8 mouse cellular contexts compared by ENCODE assay signal in the genomic region with DNA sequence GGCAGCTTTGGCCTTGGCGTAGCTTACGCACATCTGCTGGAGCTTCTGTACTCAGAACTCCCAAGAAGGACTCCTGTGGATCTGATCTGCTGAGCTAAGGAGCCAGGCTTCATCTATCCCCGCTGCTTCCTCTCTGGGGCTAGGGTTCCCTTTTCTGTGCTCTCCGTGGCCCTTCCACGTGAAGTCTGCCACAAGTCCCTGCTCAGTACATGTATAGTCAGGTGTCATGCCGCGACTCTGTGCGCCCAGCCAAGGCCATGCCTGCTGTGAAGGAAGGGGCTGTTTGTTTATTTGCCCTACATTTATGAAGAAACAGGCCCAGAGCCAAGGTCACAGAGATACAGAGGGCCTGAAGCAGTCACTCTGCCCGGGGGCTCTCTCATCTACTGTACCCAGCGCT. TPM values are rescaled to one million over a fixed set of nuclear protein-coding genes. Genes with fewer than 3 reads are reported as not detected.
DNase-seq lines count a peak whose midpoint lies in the region; ATAC-seq and TF ChIP-seq lines count a peak whose summit lies in the region.

No protein-coding gene starts in this region.

- WGBS in forebrain, embryonic 13.5 days = 48% methylated on average over 10 of the region's 10 CpGs
- WGBS in forebrain, postnatal 0 days = 44% methylated on average over 10 of the region's 10 CpGs
- 42% methylated on average over 10 of the region's 10 CpGs for WGBS in lung, embryonic 15.5 days
- 40% methylated on average over 10 of the region's 10 CpGs for WGBS in liver, embryonic 15.5 days (ENCODE audit: insufficient replicate concordance)

- peaks cover 82% of the 10 kb centered on the region for H3K27me3 ChIP-seq in forebrain, embryonic 13.5 days
- no peaks in the 10 kb centered on the region; the same call in 1 of the 2 replicates for H3K27me3 ChIP-seq in forebrain, postnatal 0 days (ENCODE audit: insufficient read depth, low read length)
- H3K27me3 ChIP-seq in lung, embryonic 15.5 days = peaks cover 20% of the 10 kb centered on the region
- peaks cover 77% of the 10 kb centered on the region for H3K27me3 ChIP-seq in liver, embryonic 15.5 days

- no peak for TF ChIP-seq CTCF in forebrain, postnatal 0 days (IDR thresholded peaks at IDR 0.05; ENCODE audit: low read depth)

- ATAC-seq in forebrain, embryonic 13.5 days = no peak
- no peak for ATAC-seq in forebrain, postnatal 0 days
- ATAC-seq in lung, embryonic 15.5 days (ENCODE audit: borderline replicate concordance, extremely low read depth, low FRiP score, low TSS enrichment) = no peak
- no peak for ATAC-seq in liver, embryonic 15.5 days (ENCODE audit: insufficient read depth)

- H3K4me1 ChIP-seq in forebrain, embryonic 13.5 days = peaks cover 33% of the 10 kb centered on the region
- H3K4me1 ChIP-seq in forebrain, postnatal 0 days (ENCODE audit: insufficient read depth) = peaks cover 5% of the 10 kb centered on the region; the same call in 1 of the 2 replicates
- peaks cover 41% of the 10 kb centered on the region for H3K4me1 ChIP-seq in lung, embryonic 15.5 days
- peaks cover 55% of the 10 kb centered on the region for H3K4me1 ChIP-seq in liver, embryonic 15.5 days (replicated peaks)

- H3K36me3 ChIP-seq in forebrain, embryonic 13.5 days (ENCODE audit: poor library complexity, severe bottlenecking) = no peaks in the 10 kb centered on the region
- no peaks in the 10 kb centered on the region for H3K36me3 ChIP-seq in forebrain, postnatal 0 days (ENCODE audit: insufficient read depth)
- no peaks in the 10 kb centered on the region for H3K36me3 ChIP-seq in lung, embryonic 15.5 days
- H3K36me3 ChIP-seq in liver, embryonic 15.5 days (replicated peaks) = no peaks in the 10 kb centered on the region

- no peak for DNase-seq in forebrain, postnatal 0 days
- no peak for DNase-seq in lung, postnatal 25 days (ENCODE audit: low spot score)
- peak; percentile 65 for DNase-seq in adrenal gland, postnatal 14 days
- DNase-seq in urinary bladder, postnatal 10 days (ENCODE audit: low spot score) = no peak
- no peak for DNase-seq in lung, postnatal 14 days

- no peak overlapping the region for H3K9ac ChIP-seq in forebrain, embryonic 13.5 days
- H3K9ac ChIP-seq in forebrain, postnatal 0 days = no peak overlapping the region
- H3K9ac ChIP-seq in lung, embryonic 15.5 days = no peak overlapping the region
- H3K9ac ChIP-seq in liver, embryonic 15.5 days = peak overlapping the region; percentile 58; the same call in 1 of the 2 replicates

- H3K4me3 ChIP-seq in forebrain, embryonic 13.5 days = no peak overlapping the region
- no peak overlapping the region for H3K4me3 ChIP-seq in forebrain, postnatal 0 days (ENCODE audit: low read depth, low read length)
- H3K4me3 ChIP-seq in lung, embryonic 15.5 days = no peak overlapping the region
- H3K4me3 ChIP-seq in liver, embryonic 15.5 days (replicated peaks) = peak overlapping the region; percentile 61; the same call in 1 of the 2 replicates

- H3K4me2 ChIP-seq in forebrain, embryonic 13.5 days = peak overlapping the region; percentile 75; the same call in 1 of the 2 replicates
- no peak overlapping the region for H3K4me2 ChIP-seq in forebrain, postnatal 0 days (ENCODE audit: low read depth)
- peak overlapping the region; percentile 96; the same call in 1 of the 2 replicates for H3K4me2 ChIP-seq in lung, embryonic 15.5 days
- peak overlapping the region; percentile 90 for H3K4me2 ChIP-seq in liver, embryonic 15.5 days

- no peaks in the 10 kb centered on the region; the same call in 1 of the 2 replicates for H3K9me3 ChIP-seq in forebrain, embryonic 13.5 days (replicated peaks)
- H3K9me3 ChIP-seq in forebrain, postnatal 0 days (ENCODE audit: low read length) = no peaks in the 10 kb centered on the region
- H3K9me3 ChIP-seq in lung, embryonic 15.5 days = no peaks in the 10 kb centered on the region
- no peaks in the 10 kb centered on the region for H3K9me3 ChIP-seq in liver, embryonic 15.5 days (replicated peaks)

- H3K27ac ChIP-seq in forebrain, embryonic 13.5 days = no peak overlapping the region
- H3K27ac ChIP-seq in forebrain, postnatal 0 days (ENCODE audit: low read depth, low read length) = no peak overlapping the region
- H3K27ac ChIP-seq in lung, embryonic 15.5 days = no peak overlapping the region
- H3K27ac ChIP-seq in liver, embryonic 15.5 days (replicated peaks) = peak overlapping the region; percentile 2; the same call in 1 of the 2 replicates

RNA-seq across cellular contexts. Expression of gene Sh2b3, which starts 4.5 kb away (rescaled TPM):
- polyA plus RNA-seq in forebrain, embryonic 13.5 days (2015; fragmentation: Nextera tagmentation; extraction: Ambion mirVana) = 4.7 and 4.8 TPM in 2 replicates
- 11.7 and 14.1 TPM in 2 replicates for total RNA-seq in forebrain, postnatal 0 days (2014; rRNA removed)
- 4.6 and 6.2 TPM in 2 replicates for polyA plus RNA-seq in forebrain, postnatal 0 days (2015; fragmentation: Nextera tagmentation; extraction: Ambion mirVana)
- 20.5 and 21.2 TPM in 2 replicates for polyA plus RNA-seq in lung, embryonic 15.5 days (2015; fragmentation: Nextera tagmentation; extraction: Ambion mirVana)
- total RNA-seq in adrenal gland, postnatal 14 days (2021) = 35.6 and 43.0 TPM in 2 replicates
- 6.7 and 7.7 TPM in 2 replicates for polyA plus RNA-seq in liver, embryonic 15.5 days (2015; fragmentation: Nextera tagmentation; extraction: Ambion mirVana)

RNA-seq across cellular contexts. Expression of gene Pheta1, which starts 6.8 kb away (rescaled TPM):
- 46.8 and 50.7 TPM in 2 replicates for polyA plus RNA-seq in forebrain, embryonic 13.5 days (2015; fragmentation: Nextera tagmentation; extraction: Ambion mirVana)
- total RNA-seq in forebrain, postnatal 0 days (2014; rRNA removed) = 49.7 and 51.5 TPM in 2 replicates
- polyA plus RNA-seq in forebrain, postnatal 0 days (2015; fragmentation: Nextera tagmentation; extraction: Ambion mirVana) = 36.3 and 38.7 TPM in 2 replicates
- polyA plus RNA-seq in lung, embryonic 15.5 days (2015; fragmentation: Nextera tagmentation; extraction: Ambion mirVana) = 27.2 and 27.5 TPM in 2 replicates
- total RNA-seq in adrenal gland, postnatal 14 days (2021) = 7.1 and 8.8 TPM in 2 replicates
- polyA plus RNA-seq in liver, embryonic 15.5 days (2015; fragmentation: Nextera tagmentation; extraction: Ambion mirVana) = 3.9 and 4.5 TPM in 2 replicates
